Mouse (Mus musculus) urinary bladder, postnatal 10 days (tissue): ENCODE data around the gene Ccdc134.

Experiments
- DNase-seq: peaks from one replicate; pipeline ENCODE4 v3.0.0; 2022; ENCODE audit warnings: low spot score

Gene Ccdc134

DNA sequence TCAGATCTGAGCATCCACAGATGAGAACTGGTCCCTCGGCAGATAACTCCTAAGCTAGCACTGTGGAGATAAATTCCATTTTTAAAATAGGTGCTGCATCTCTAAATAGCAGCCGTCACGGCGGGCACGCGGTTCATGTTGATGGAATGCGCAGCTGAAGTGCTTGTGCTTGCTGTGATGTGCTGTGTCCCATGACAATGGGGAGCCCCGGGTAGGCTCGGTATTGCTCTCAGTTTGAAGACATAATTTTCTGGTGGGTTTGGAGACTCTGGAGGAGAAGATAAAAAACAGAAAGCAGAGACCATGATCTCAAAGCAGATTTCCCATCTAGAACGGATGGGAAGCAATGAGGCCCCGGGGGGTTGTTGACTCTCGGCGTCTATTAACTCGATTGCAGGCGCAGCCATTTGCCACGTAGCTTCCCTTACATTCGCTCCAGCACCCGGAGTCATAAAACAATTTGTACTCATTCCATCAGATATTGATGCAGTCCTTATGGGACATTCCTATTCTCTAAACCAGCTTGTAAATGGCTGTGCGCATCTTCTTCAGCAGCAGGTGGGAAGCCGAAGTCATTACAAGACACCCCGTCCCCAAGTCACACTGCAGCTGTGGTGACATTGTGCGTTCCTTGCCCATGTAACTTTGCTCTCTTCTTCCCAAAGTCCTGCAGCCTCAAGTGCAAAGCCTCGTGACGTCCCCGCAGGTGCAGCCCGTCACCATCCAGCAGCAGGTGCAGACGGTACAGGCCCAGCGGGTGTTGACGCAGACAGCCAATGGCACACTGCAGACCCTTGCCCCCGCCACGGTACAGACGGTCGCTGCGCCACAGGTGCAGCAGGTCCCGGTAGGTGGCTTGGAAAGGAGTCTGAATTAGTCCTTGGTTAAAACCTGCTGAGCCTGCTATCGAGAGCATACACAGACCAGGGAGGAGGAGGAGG lies 43.0 kb downstream of the Ccdc134 start:
- DNase-seq: no peak

- no peak for DNase-seq
Measured at GRCm38 (mm10) chr15:82172648-82173047, 44.9 kb downstream of the Ccdc134 start.

- no peak for DNase-seq
Measured at GRCm38 (mm10) chr15:82175091-82175490, 47.4 kb downstream of the Ccdc134 start.

- DNase-seq: no peak
Measured at GRCm38 (mm10) chr15:82177743-82178290, 50.1 kb downstream of the Ccdc134 start.

DNA sequence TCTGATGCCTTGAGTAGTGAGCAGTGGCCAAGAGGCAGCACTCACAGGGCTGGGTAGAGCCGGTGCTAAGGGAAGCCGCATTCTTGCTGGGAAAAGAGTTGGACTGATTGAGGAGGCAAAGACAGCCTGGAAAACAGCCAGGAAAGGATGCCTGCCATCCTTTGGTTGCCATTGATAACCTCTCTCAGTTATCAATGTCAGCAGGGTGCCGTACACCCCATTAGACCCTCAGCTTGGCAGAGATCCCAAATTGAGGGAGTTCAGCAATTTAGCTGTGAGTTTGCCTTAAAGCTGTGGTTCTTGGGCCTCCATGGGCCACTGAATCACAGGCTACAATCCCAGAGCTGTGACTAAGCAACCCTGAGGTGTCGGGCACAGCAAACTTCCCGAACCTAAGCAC lies 53.4 kb downstream of the Ccdc134 start:
- DNase-seq: no peak

DNA sequence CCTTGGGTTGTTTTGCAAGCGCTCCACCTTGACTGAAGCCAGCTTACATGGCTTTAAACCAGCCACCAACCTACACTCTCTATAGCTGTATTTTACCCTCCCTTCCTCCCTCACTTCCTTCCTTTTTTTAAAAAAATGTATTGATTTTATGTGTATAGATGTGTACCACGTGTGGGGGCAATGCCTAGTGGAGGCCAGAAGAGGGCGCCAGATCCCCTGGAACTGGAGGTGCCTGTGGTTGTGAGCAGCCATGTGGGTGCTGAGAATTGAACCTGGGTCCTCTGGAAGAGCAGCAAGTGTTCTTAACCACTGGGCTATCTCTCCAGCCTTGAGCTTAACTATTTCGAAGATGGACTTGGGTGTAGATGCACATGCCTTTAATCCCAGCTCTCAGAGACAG lies 54.6 kb downstream of the Ccdc134 start:
- no peak for DNase-seq

DNA sequence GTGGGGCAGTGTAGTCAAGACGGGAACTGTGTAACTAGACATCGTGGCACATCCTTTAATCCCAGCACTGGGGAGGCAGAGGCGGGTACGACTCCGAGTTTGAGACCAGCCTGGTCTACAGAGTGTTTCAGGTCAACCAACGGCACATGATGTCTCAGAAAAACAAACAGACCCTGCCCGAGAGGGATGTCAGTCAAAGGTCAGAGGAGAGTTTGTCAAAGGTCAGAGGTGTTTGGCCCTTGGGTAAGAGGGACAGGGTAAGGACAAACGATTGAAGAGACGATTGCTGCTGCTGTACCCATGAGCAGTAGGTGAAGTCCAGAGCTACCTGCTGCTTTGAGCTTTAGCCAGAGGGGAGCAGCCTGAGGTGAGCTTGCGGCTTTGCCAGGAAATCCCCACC lies 55.9 kb downstream of the Ccdc134 start:
- DNase-seq: no peak

- no peak for DNase-seq
Measured at GRCm38 (mm10) chr15:82184183-82184582, 56.5 kb downstream of the Ccdc134 start.

GRCm38 (mm10) chr15:82184656-82185055 lies 56.9 kb downstream of the Ccdc134 start:
- DNase-seq: no peak

- DNase-seq: no peak
Measured at GRCm38 (mm10) chr15:82185062-82185783, 57.5 kb downstream of the Ccdc134 start.

GRCm38 (mm10) chr15:82186131-82186530 lies 58.4 kb downstream of the Ccdc134 start:
- no peak for DNase-seq

GRCm38 (mm10) chr15:82186931-82187330 lies 59.2 kb downstream of the Ccdc134 start:
- no peak for DNase-seq

DNA sequence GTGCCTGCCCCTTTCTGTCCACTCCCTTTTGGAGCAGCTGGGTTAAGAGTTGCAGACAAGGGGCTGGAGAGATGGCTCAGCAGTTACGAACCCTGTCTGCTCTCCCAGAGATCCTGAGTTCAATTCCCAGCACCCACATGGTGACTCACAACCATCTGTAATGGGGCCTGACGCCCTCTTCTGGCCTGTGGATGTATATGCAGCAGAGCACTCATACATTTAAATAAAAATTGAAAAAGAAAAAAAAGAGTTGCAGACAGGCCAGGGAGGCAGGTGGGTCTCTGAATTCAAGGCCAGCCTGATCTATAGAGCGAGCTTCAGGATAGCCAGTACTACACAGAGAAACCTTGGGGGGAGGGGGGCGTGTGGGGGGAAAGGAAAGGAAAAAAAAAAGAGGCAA lies 59.7 kb downstream of the Ccdc134 start:
- DNase-seq: no peak

DNA sequence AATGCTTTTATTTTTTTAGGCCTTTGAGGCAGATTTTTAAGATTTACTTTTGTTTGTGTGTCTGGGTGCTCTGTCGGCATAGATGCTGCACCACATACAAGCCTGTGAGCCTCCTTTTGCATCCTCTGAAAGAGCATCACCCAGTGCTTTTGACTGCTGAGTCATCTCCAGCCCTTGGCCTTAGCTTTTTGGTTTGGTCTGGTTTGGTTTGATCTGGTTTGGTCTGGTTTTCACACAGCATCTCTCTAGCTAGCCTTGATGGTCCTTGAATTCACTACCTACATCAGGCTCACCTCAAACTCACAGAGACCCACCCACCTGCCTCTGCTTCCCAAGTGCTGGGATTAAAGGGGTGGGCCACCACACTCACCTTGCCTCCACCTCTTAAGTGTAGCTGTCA lies 60.2 kb downstream of the Ccdc134 start:
- no peak for DNase-seq

DNA sequence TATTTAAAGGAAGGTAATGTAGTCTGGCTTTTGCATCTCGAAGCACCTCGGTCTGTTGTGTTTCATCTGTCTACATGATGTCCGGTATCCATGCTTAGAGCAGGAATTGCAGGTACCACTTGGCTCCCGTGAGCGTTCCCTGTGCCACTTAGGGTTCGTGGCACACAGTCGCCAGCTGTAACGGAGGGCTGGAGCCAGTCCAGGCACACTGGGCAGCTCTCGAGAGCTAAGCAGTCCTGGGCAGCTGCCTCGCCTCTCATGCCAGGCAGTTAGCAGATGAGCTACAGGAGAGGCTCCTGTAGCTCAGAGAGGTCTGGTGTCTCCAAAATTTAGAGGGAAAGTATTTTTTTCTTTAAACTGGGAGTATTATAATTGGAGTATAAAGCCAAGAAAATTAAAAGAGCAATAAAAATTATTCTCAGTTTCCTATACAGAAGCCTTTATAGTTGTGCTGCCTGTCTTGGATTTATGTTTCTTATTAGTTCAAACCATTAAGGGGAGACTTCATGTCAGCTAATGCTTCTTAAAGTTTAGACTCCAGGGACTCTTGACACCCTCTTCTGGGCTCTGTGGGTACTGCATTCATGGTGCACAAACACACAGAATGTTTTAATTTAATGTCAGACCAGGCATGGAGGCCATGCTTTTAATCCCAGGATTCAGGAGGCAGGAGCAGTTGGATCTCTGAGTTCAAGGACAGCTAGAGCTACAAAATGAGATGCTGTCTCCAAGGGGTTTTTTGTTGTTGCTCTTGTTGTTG lies 60.9 kb downstream of the Ccdc134 start:
- DNase-seq: no peak
